26 mouse cellular contexts compared by ENCODE assay signal in genomic region chr10:24973845-24974514, GRCm38 (mm10). TPM values are rescaled to one million over a fixed set of nuclear protein-coding genes. Genes with fewer than 3 reads are reported as not detected.
A peak's percentile ranks its signal among the peaks of the same experiment; 100 is the strongest.
DNase-seq lines count a peak whose midpoint lies in the region; ATAC-seq and TF ChIP-seq lines count a peak whose summit lies in the region.
"Had no signal": no experiment of that assay in that cellular context is flagged by ENCODE, and none has a peak within 500 bp of the region (broad histone marks: within the 10 kb centered on the region; RNA-seq: fewer than 3 reads in every experiment).

No protein-coding gene starts in this region.

- H3ac ChIP-seq in myocyte (ENCODE audit: control insufficient read depth, insufficient read length) = no peak overlapping the region

- no peak for DNase-seq in embryonic facial prominence, embryonic 10.5 days (ENCODE audit: low spot score)
- DNase-seq in kidney, postnatal 0 days (ENCODE audit: low spot score) = peak; percentile 12
- no peak for DNase-seq in kidney, adult 11 months
- no peak for DNase-seq in heart, embryonic 10.5 days (ENCODE audit: low spot score)
- DNase-seq: adrenal gland, adult 2 months; adrenal gland, postnatal 14 days; cerebellum, adult 11-12 months; cerebellum, adult 8-10 months; cerebellum, postnatal 10 days; cerebellum, postnatal 36 days; embryo, embryonic 11 days; gastrocnemius, postnatal 10 days; heart, adult 11 months; heart, postnatal 10 days; heart, postnatal 36 days had no signal

- H3K9ac ChIP-seq in embryonic facial prominence, embryonic 15.5 days = no peak overlapping the region
- H3K9ac ChIP-seq in kidney, postnatal 0 days (ENCODE audit: low read depth, low read length) = no peak overlapping the region
- H3K9ac ChIP-seq: forebrain, embryonic 13.5 days; heart, embryonic 12.5 days; heart, embryonic 15.5 days; hindbrain, embryonic 13.5 days; intestine, embryonic 15.5 days had no signal

- H3K36me3 ChIP-seq in embryonic facial prominence, embryonic 15.5 days = no peaks in the 10 kb centered on the region
- no peaks in the 10 kb centered on the region for H3K36me3 ChIP-seq in embryonic facial prominence, embryonic 10.5 days (replicated peaks)
- H3K36me3 ChIP-seq in kidney, postnatal 0 days (ENCODE audit: insufficient read depth, low read length) = no peaks in the 10 kb centered on the region
- no peaks in the 10 kb centered on the region for H3K36me3 ChIP-seq in myocyte (ENCODE audit: control insufficient read depth, insufficient read depth)
- no peaks in the 10 kb centered on the region for H3K36me3 ChIP-seq in heart, embryonic 10.5 days
- H3K36me3 ChIP-seq: heart, embryonic 12.5 days; heart, embryonic 15.5 days; hindbrain, embryonic 10.5 days; hindbrain, embryonic 13.5 days; intestine, embryonic 15.5 days had no signal

- TF ChIP-seq CTCF in kidney, postnatal 0 days (IDR thresholded peaks at IDR 0.05; ENCODE audit: low read depth) = no peak

- WGBS in embryonic facial prominence, embryonic 15.5 days = 77% methylated on average over 11 of the region's 11 CpGs
- 89% methylated on average over 11 of the region's 11 CpGs for WGBS in embryonic facial prominence, embryonic 10.5 days
- 42% methylated on average over 11 of the region's 11 CpGs for WGBS in kidney, postnatal 0 days
- 87% methylated on average over 11 of the region's 11 CpGs for WGBS in heart, embryonic 10.5 days

- H3K4me1 ChIP-seq in embryonic facial prominence, embryonic 15.5 days = peaks cover 9% of the 10 kb centered on the region; the same call in 1 of the 2 replicates
- H3K4me1 ChIP-seq in embryonic facial prominence, embryonic 10.5 days = peaks cover 18% of the 10 kb centered on the region
- 0 out of 2 replicates have a peak, but pooled peaks cover 3% of the 10 kb centered on the region for H3K4me1 ChIP-seq in kidney, postnatal 0 days (replicated peaks; ENCODE audit: insufficient read depth, low read length)
- H3K4me1 ChIP-seq in heart, embryonic 10.5 days = peaks cover 7% of the 10 kb centered on the region; the same call in 1 of the 2 replicates
- H3K4me1 ChIP-seq: forebrain, embryonic 13.5 days; hindbrain, embryonic 13.5 days had no signal

- H3K27me3 ChIP-seq in embryonic facial prominence, embryonic 15.5 days = no peaks in the 10 kb centered on the region
- H3K27me3 ChIP-seq in embryonic facial prominence, embryonic 10.5 days (replicated peaks; ENCODE audit: low read depth, poor library complexity, severe bottlenecking) = no peaks in the 10 kb centered on the region
- no peaks in the 10 kb centered on the region for H3K27me3 ChIP-seq in kidney, postnatal 0 days (ENCODE audit: insufficient read depth, low read length)
- H3K27me3 ChIP-seq in myocyte (ENCODE audit: control insufficient read depth, insufficient read depth, insufficient read length) = no peaks in the 10 kb centered on the region
- no peaks in the 10 kb centered on the region for H3K27me3 ChIP-seq in heart, embryonic 10.5 days (ENCODE audit: insufficient read depth, poor library complexity, severe bottlenecking)
- H3K27me3 ChIP-seq: forebrain, embryonic 13.5 days; heart, embryonic 12.5 days; heart, embryonic 15.5 days; hindbrain, embryonic 13.5 days; intestine, embryonic 15.5 days had no signal

- H3K4me3 ChIP-seq in embryonic facial prominence, embryonic 15.5 days (replicated peaks) = no peak overlapping the region
- H3K4me3 ChIP-seq in embryonic facial prominence, embryonic 10.5 days = no peak overlapping the region
- no peak overlapping the region for H3K4me3 ChIP-seq in kidney, postnatal 0 days (replicated peaks; ENCODE audit: low read depth, low read length)
- no peak overlapping the region for H3K4me3 ChIP-seq in myocyte
- no peak overlapping the region for H3K4me3 ChIP-seq in heart, embryonic 10.5 days
- H3K4me3 ChIP-seq: erythroblast, embryonic 14.5 days; forebrain, embryonic 13.5 days; heart, embryonic 12.5 days; heart, embryonic 15.5 days; hindbrain, embryonic 10.5 days; hindbrain, embryonic 13.5 days; intestine, embryonic 15.5 days had no signal

- H3K9me3 ChIP-seq in embryonic facial prominence, embryonic 15.5 days (replicated peaks) = no peaks in the 10 kb centered on the region
- 0 out of 2 replicates have a peak, but pooled peaks cover 2% of the 10 kb centered on the region for H3K9me3 ChIP-seq in embryonic facial prominence, embryonic 10.5 days
- no peaks in the 10 kb centered on the region for H3K9me3 ChIP-seq in kidney, postnatal 0 days (replicated peaks; ENCODE audit: low read length)
- H3K9me3 ChIP-seq in heart, embryonic 10.5 days = no peaks in the 10 kb centered on the region
- H3K9me3 ChIP-seq: forebrain, embryonic 13.5 days; heart, embryonic 12.5 days; heart, embryonic 15.5 days; hindbrain, embryonic 10.5 days; intestine, embryonic 15.5 days had no signal

- TF ChIP-seq POLR2A in myocyte (IDR thresholded peaks at IDR 0.05; ENCODE audit: insufficient read length, low read depth) = no peak

- H3K79me2 ChIP-seq in myocyte (ENCODE audit: control insufficient read depth, insufficient read depth) = no peaks in the 10 kb centered on the region

- peak overlapping the region; percentile 68; the same call in 1 of the 2 replicates for H3K27ac ChIP-seq in embryonic facial prominence, embryonic 15.5 days (replicated peaks)
- H3K27ac ChIP-seq in embryonic facial prominence, embryonic 10.5 days (replicated peaks) = no peak overlapping the region
- no peak overlapping the region for H3K27ac ChIP-seq in kidney, postnatal 0 days
- no peak overlapping the region for H3K27ac ChIP-seq in heart, embryonic 10.5 days
- H3K27ac ChIP-seq: forebrain, embryonic 13.5 days; heart, embryonic 15.5 days; hindbrain, embryonic 10.5 days; hindbrain, embryonic 13.5 days; intestine, embryonic 15.5 days had no signal

- no peak for ATAC-seq in embryonic facial prominence, embryonic 15.5 days (ENCODE audit: insufficient number of reproducible peaks, low FRiP score, low TSS enrichment, low read depth)
- ATAC-seq in kidney, postnatal 0 days (replicated peaks; ENCODE audit: low FRiP score, low read depth) = no peak
- ATAC-seq: forebrain, embryonic 13.5 days; forebrain, embryonic 16.5 days; hindbrain, embryonic 16.5 days; intestine, embryonic 15.5 days had no signal

- H3K4me2 ChIP-seq in embryonic facial prominence, embryonic 15.5 days (replicated peaks) = no peak overlapping the region
- no peak overlapping the region for H3K4me2 ChIP-seq in kidney, postnatal 0 days (ENCODE audit: low read length)
- peak overlapping the region; percentile 5 for H3K4me2 ChIP-seq in myocyte (ENCODE audit: low read depth)
- H3K4me2 ChIP-seq: forebrain, embryonic 13.5 days; heart, embryonic 12.5 days; heart, embryonic 15.5 days; hindbrain, embryonic 13.5 days; intestine, embryonic 15.5 days had no signal

TF ChIP-seq in myocyte, 11 proteins besides CTCF, POLR2A, EP300 and RAD21:
- TF ChIP-seq REST (IDR thresholded peaks at IDR 0.05; ENCODE audit: insufficient read depth, insufficient read length) (no peak), POLR2AphosphoS2 (IDR thresholded peaks at IDR 0.05; ENCODE audit: insufficient read length, low read depth) (no peak), SRF (IDR thresholded peaks at IDR 0.05; ENCODE audit: control insufficient read depth, insufficient read length, low read depth) (no peak), TCF12 (IDR thresholded peaks at IDR 0.05; ENCODE audit: insufficient read depth, poor library complexity, severe bottlenecking) (no peak), TCF3 (IDR thresholded peaks at IDR 0.05; ENCODE audit: insufficient read length, low read depth) (no peak), MAX (IDR thresholded peaks at IDR 0.05; ENCODE audit: low read depth) (no peak), USF1 (IDR thresholded peaks at IDR 0.05; ENCODE audit: low read depth) (no peak), MYOG (IDR thresholded peaks at IDR 0.05; ENCODE audit: control insufficient read depth in 1 of 3, insufficient read depth in 1 of 3, insufficient read length in 2 of 3, low read depth in 2 of 3) (no peak), MYOD1 (IDR thresholded peaks at IDR 0.05; ENCODE audit: control insufficient read depth in 1 of 3, insufficient read length in 2 of 3, low read depth in 2 of 3) (no peak), CEBPB (IDR thresholded peaks at IDR 0.05; ENCODE audit: insufficient read depth, poor library complexity, severe bottlenecking) (no peak), E2F4 (IDR thresholded peaks at IDR 0.05; ENCODE audit: insufficient read depth) (no peak)

RNA-seq across cellular contexts. Expression of gene Arg1, which starts 46.7 kb away (rescaled TPM):
- 11.1 and 16.0 TPM in 2 replicates for polyA plus RNA-seq in embryonic facial prominence, embryonic 15.5 days (2015; fragmentation: Nextera tagmentation; extraction: Ambion mirVana)
- polyA plus RNA-seq in embryonic facial prominence, embryonic 10.5 days (2016; fragmentation: Nextera tagmentation; extraction: Ambion mirVana) = 6.9 and 7.4 TPM in 2 replicates
- polyA plus RNA-seq in kidney, postnatal 0 days (2015; fragmentation: Nextera tagmentation; extraction: Ambion mirVana) = 1.6 and 2.0 TPM in 2 replicates
- polyA plus RNA-seq in myocyte (2012; fragmentation: generic; extraction: Trizol) = not detected
- 1.4 and 12.7 TPM in 2 replicates for polyA plus RNA-seq in heart, embryonic 10.5 days (2016; fragmentation: Nextera tagmentation; extraction: Ambion mirVana)
- polyA plus RNA-seq: erythroblast, embryonic 14.5 days had no signal
